Mouse (Mus musculus): ENCODE measurements around the gene Gm43518. TPM values are rescaled to one million over a fixed set of nuclear protein-coding genes. Genes with fewer than 3 reads are reported as not detected.

The Gm43518 gene
- total and polyA plus RNA-seq, 3 experiments, result 2.1 to 3.6 TPM; not detected in 1

- Histone ChIP-seq H3K79me2 (ENCODE audit: control insufficient read depth, insufficient read depth, low read length, poor library complexity) (peaks cover 10% of the 10 kb centered on the region), H3K4me3 (ENCODE audit: control insufficient read depth in 1 of 2, insufficient read depth in 1 of 2, low read depth in 2 of 2, low read length in 2 of 2) (no peak overlapping the region), H3K9ac (ENCODE audit: control insufficient read depth, low read depth, low read length, poor library complexity, severe bottlenecking) (no peak overlapping the region), H3K4me1 (ENCODE audit: control insufficient read depth in 1 of 2, insufficient read depth in 2 of 2, low read length in 2 of 2) (peaks cover 0 to 6% of the 10 kb centered on the region in 2 experiments; a peak in 2 of 4 replicates), H3K27me3 (ENCODE audit: control insufficient read depth in 1 of 2, insufficient read depth in 2 of 2, low read length in 2 of 2) (no peaks in the 10 kb centered on the region), H3K9me3 (replicated peaks; ENCODE audit: insufficient read depth, low read length) (no peaks in the 10 kb centered on the region), H3K27ac (ENCODE audit: control insufficient read depth, low read depth, low read length) (no peak overlapping the region), H3K36me3 (ENCODE audit: control insufficient read depth in 1 of 2, insufficient read depth in 2 of 2, low read length in 2 of 2) (no peaks in the 10 kb centered on the region; a peak in 1 of 4 replicates)
- DNase-seq (ENCODE audit: low read depth, low spot score), result no peak
- TF ChIP-seq CHD1 (IDR thresholded peaks at IDR 0.05; ENCODE audit: low read depth, low read length) (no peak), UBTF (IDR thresholded peaks at IDR 0.05; ENCODE audit: borderline replicate concordance, insufficient read depth, low read depth, low read length) (no peak), MAZ (IDR thresholded peaks at IDR 0.05; ENCODE audit: low read depth, low read length) (no peak), USF2 (IDR thresholded peaks at IDR 0.05; ENCODE audit: borderline replicate concordance in 1 of 2, insufficient read depth in 1 of 2, low read depth in 1 of 2, low read length in 2 of 2) (no peak), ZNF384 (IDR thresholded peaks at IDR 0.05; ENCODE audit: low read depth, low read length) (no peak), USF1 (IDR thresholded peaks at IDR 0.05; ENCODE audit: low read depth, low read length) (no peak), HCFC1 (IDR thresholded peaks at IDR 0.05; ENCODE audit: low read depth, low read length) (no peak), BHLHE40 (IDR thresholded peaks at IDR 0.05; ENCODE audit: borderline replicate concordance, low read depth, low read length) (no peak)
These were observed 50.9 kb downstream of the Gm43518 start for GRCm38 (mm10) chr5:123978131-123978530.

GRCm38 (mm10) chr5:123979221-123979979 is 52.2 kb downstream of the Gm43518 start:
- Histone ChIP-seq H3K9ac (ENCODE audit: control insufficient read depth, low read depth, low read length, poor library complexity, severe bottlenecking) (no peak overlapping the region), H3K4me3 (ENCODE audit: control insufficient read depth in 1 of 2, insufficient read depth in 1 of 2, low read depth in 2 of 2, low read length in 2 of 2) (no peak overlapping the region), H3K79me2 (ENCODE audit: control insufficient read depth, insufficient read depth, low read length, poor library complexity) (peaks cover 5% of the 10 kb centered on the region; the same call in 1 of the 2 replicates), H3K4me1 (ENCODE audit: control insufficient read depth in 1 of 2, insufficient read depth in 2 of 2, low read length in 2 of 2) (peaks cover 0 to 6% of the 10 kb centered on the region in 2 experiments; a peak in 2 of 4 replicates), H3K27ac (ENCODE audit: control insufficient read depth, low read depth, low read length) (no peak overlapping the region), H3K27me3 (ENCODE audit: control insufficient read depth in 1 of 2, insufficient read depth in 2 of 2, low read length in 2 of 2) (no peaks in the 10 kb centered on the region), H3K36me3 (ENCODE audit: control insufficient read depth in 1 of 2, insufficient read depth in 2 of 2, low read length in 2 of 2) (no peaks in the 10 kb centered on the region; a peak in 1 of 4 replicates), H3K9me3 (replicated peaks; ENCODE audit: insufficient read depth, low read length) (no peaks in the 10 kb centered on the region)
- DNase-seq (ENCODE audit: low read depth, low spot score), result no peak
- TF ChIP-seq RCOR1 (IDR thresholded peaks at IDR 0.05; ENCODE audit: low read depth, low read length) (no peak), GATA1 (IDR thresholded peaks at IDR 0.05; ENCODE audit: low read depth, low read length) (no peak), NRF1 (IDR thresholded peaks at IDR 0.05; ENCODE audit: insufficient read depth, low read depth, low read length, poor library complexity, severe bottlenecking) (no peak), ZKSCAN1 (IDR thresholded peaks at IDR 0.05; ENCODE audit: low read depth, low read length) (no peak)

Data from MEL (cell line).